ENCODE assay signal across 9 mouse cellular contexts in the genomic region with DNA sequence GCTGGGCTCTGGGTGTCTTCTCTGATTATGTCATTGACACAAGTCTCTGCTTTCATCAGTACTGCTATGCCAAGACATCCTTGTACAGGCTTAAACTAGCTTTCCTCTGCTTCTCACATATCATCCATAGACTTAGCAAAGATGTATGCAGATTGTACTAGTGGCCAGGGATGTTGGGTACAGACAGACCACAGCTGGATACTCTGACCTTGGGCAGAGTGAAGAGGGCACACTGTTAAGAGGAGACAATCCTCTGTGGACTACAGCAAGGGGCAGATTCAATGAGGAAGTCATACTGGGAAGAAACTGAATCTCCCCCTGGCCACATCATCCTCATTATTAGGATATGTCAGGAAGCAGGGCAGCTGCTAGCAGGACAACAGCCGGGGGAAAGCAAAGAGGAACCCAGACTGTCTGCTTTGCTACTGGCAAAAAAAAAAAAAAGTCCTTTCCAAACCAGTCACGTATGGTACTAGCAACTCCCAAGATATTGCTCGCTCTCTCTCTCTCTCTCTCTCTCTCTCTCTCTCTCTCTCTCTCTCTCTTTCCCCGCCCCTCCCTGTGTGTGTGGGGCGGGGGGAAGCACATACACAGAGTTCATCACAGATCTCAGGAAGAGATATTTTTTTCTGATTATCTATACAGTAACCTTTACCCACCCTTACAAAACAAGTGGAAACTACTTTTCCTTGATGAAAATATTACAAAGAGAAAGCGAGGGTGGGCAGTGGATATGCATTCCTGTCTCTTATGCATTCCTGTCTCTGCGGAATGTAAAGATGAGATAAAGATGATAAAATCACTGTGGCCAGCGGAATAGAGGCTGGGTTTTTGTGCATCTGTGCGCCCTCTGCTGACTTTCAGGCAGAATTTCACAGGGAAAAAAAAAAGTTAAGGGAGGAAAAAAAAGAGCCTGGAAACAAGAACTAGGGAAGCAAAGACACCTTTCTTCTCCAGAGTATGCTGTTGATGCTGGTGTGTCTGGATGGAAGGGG. TPM values are rescaled to one million over a fixed set of nuclear protein-coding genes. Genes with fewer than 3 reads are reported as not detected.
DNase-seq lines count a peak whose midpoint lies in the region; ATAC-seq and TF ChIP-seq lines count a peak whose summit lies in the region.
"Had no signal": no experiment of that assay in that cellular context is flagged by ENCODE, and none has a peak within 500 bp of the region (broad histone marks: within the 10 kb centered on the region; RNA-seq: fewer than 3 reads in every experiment).

No protein-coding gene starts in this region.

- TF ChIP-seq CTCF in liver, postnatal 0 days (IDR thresholded peaks at IDR 0.05; ENCODE audit: low read depth), result peak; percentile 47
- peak; percentile 67 for TF ChIP-seq CTCF in forebrain, postnatal 0 days (IDR thresholded peaks at IDR 0.05; ENCODE audit: low read depth)

- no peaks in the 10 kb centered on the region for H3K9me3 ChIP-seq in liver, postnatal 0 days (ENCODE audit: low read length)
- no peaks in the 10 kb centered on the region for H3K9me3 ChIP-seq in liver, embryonic 11.5 days (ENCODE audit: control insufficient read depth, low read length)
- H3K9me3 ChIP-seq in forebrain, postnatal 0 days (ENCODE audit: low read length), result no peaks in the 10 kb centered on the region
- H3K9me3 ChIP-seq: G1E had no signal

- H3K4me2 ChIP-seq in liver, postnatal 0 days (ENCODE audit: low read depth, low read length), result 0 out of 2 replicates have a peak overlapping the region, but pooled peaks have one; percentile 18
- H3K4me2 ChIP-seq in liver, embryonic 11.5 days, result no peak overlapping the region; the same call in 1 of the 2 replicates
- H3K4me2 ChIP-seq in forebrain, postnatal 0 days (ENCODE audit: low read depth), result peak overlapping the region; percentile 23

- no peak overlapping the region for H3K4me3 ChIP-seq in liver, postnatal 0 days (ENCODE audit: low read depth, low read length)
- no peak overlapping the region for H3K4me3 ChIP-seq in liver, embryonic 11.5 days (ENCODE audit: low read depth, low read length)
- no peak overlapping the region for H3K4me3 ChIP-seq in forebrain, postnatal 0 days (ENCODE audit: low read depth, low read length)

- no peak for ATAC-seq in liver, postnatal 0 days
- ATAC-seq in liver, embryonic 11.5 days (replicated peaks; ENCODE audit: low FRiP score), result no peak
- no peak; the same call in 1 of the 2 replicates for ATAC-seq in forebrain, postnatal 0 days
- ATAC-seq in activated CD4-positive, CD25-positive, alpha-beta regulatory T cell, adult 4 months, result no peak

- no peak overlapping the region for H3K9ac ChIP-seq in liver, postnatal 0 days (replicated peaks)
- no peak overlapping the region for H3K9ac ChIP-seq in liver, embryonic 11.5 days (ENCODE audit: low read depth, low read length)
- H3K9ac ChIP-seq in forebrain, postnatal 0 days, result no peak overlapping the region

- WGBS in liver, postnatal 0 days (ENCODE audit: insufficient replicate concordance), result 22% methylated on average over 8 of the region's 9 CpGs
- 25% methylated on average over 8 of the region's 9 CpGs for WGBS in liver, embryonic 11.5 days
- 27% methylated on average over 9 of the region's 9 CpGs for WGBS in forebrain, postnatal 0 days

- H3K27me3 ChIP-seq in liver, postnatal 0 days (ENCODE audit: insufficient read depth, low read length), result no peaks in the 10 kb centered on the region
- no peaks in the 10 kb centered on the region; the same call in 1 of the 2 replicates for H3K27me3 ChIP-seq in liver, embryonic 11.5 days (replicated peaks; ENCODE audit: control insufficient read depth, insufficient read depth, low read length)
- no peaks in the 10 kb centered on the region for H3K27me3 ChIP-seq in forebrain, postnatal 0 days (ENCODE audit: insufficient read depth, low read length)

- no peaks in the 10 kb centered on the region for H3K4me1 ChIP-seq in liver, postnatal 0 days (ENCODE audit: insufficient read depth)
- H3K4me1 ChIP-seq in liver, embryonic 11.5 days (replicated peaks; ENCODE audit: control insufficient read depth, insufficient read depth, low read length), result no peaks in the 10 kb centered on the region
- no peaks in the 10 kb centered on the region for H3K4me1 ChIP-seq in forebrain, postnatal 0 days (ENCODE audit: insufficient read depth)

- peak; percentile 12 for DNase-seq in embryo, embryonic 10 days (ENCODE audit: low spot score)
- no peak for DNase-seq in embryo, embryonic 9.5 days (ENCODE audit: extremely low spot score)
- DNase-seq in liver, postnatal 0 days, result no peak
- no peak for DNase-seq in liver, embryonic 11.5 days (ENCODE audit: low spot score)
- DNase-seq in forebrain, postnatal 0 days, result peak; percentile 57
- peak; percentile 53 for DNase-seq in retina, embryonic 14.5 days (ENCODE audit: low spot score)
- no peak for DNase-seq in thymus, postnatal 14 days

- no peak overlapping the region for H3K27ac ChIP-seq in liver, postnatal 0 days (ENCODE audit: low read depth)
- H3K27ac ChIP-seq in liver, embryonic 11.5 days (ENCODE audit: low read depth, low read length), result no peak overlapping the region
- no peak overlapping the region for H3K27ac ChIP-seq in forebrain, postnatal 0 days (ENCODE audit: low read depth, low read length)

- no peak for TF ChIP-seq EP300 in liver, postnatal 0 days (IDR thresholded peaks at IDR 0.05; ENCODE audit: low read depth)

- H3K36me3 ChIP-seq in liver, postnatal 0 days (replicated peaks; ENCODE audit: insufficient read depth, low read length), result no peaks in the 10 kb centered on the region
- no peaks in the 10 kb centered on the region for H3K36me3 ChIP-seq in liver, embryonic 11.5 days (ENCODE audit: control insufficient read depth, insufficient read depth, low read length)
- H3K36me3 ChIP-seq in forebrain, postnatal 0 days (ENCODE audit: insufficient read depth), result no peaks in the 10 kb centered on the region
- H3K36me3 ChIP-seq: G1E had no signal

RNA-seq across cellular contexts. Expression of gene Pcdh19, which starts 31.2 kb away (rescaled TPM):
- polyA plus RNA-seq in liver, postnatal 0 days (2015; fragmentation: Nextera tagmentation; extraction: Ambion mirVana), result 0.28 and 0.83 TPM in 2 replicates
- 0.27 and 0.51 TPM in 2 replicates for polyA plus RNA-seq in liver, embryonic 11.5 days (2014; fragmentation: Nextera tagmentation; extraction: Ambion mirVana)
- 44.9 and 67.1 TPM in 2 replicates for total RNA-seq in forebrain, postnatal 0 days (2014; rRNA removed)
- 15.8 and 23.6 TPM in 2 replicates for polyA plus RNA-seq in forebrain, postnatal 0 days (2015; fragmentation: Nextera tagmentation; extraction: Ambion mirVana)
- not detected for polyA plus RNA-seq in activated CD4-positive, CD25-positive, alpha-beta regulatory T cell, adult 4 months (2017; shearing (Covaris generic))
- polyA plus RNA-seq: G1E had no signal

Comparison
In these comparisons a context has a peak if more than half of its experiments do, and no peak if none do; other contexts are left out.
1. DNase-seq: peak in embryo, embryonic 10 days (single experiment), forebrain, postnatal 0 days (single experiment) and retina, embryonic 14.5 days (single experiment); none in embryo, embryonic 9.5 days (single experiment), liver, postnatal 0 days (single experiment), liver, embryonic 11.5 days (single experiment) and thymus, postnatal 14 days (single experiment).